Comparison of ENCODE assay signal across 17 mouse cellular contexts in the genomic region with DNA sequence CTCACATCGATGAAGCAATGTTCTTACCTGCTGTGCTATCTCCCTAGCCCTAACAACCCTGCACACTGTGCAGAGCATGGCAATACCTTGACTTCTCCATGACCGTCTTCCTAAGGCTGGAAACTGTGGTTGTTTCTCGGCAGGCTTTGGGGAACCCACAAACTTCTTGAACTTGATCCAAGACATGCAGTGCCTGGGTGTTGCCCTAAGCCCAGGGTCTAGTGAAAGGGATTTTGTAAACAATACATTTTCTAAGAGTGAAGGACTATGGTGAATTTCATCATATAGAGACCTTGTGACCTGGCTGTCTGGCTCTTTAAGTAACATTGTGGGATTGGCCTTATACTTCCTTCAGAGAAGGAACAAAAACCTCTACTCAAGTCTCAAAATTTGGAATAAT. TPM values are rescaled to one million over a fixed set of nuclear protein-coding genes. Genes with fewer than 3 reads are reported as not detected.
DNase-seq lines count a peak whose midpoint lies in the region; ATAC-seq and TF ChIP-seq lines count a peak whose summit lies in the region.
"Had no signal": no experiment of that assay in that cellular context is flagged by ENCODE, and none has a peak within 500 bp of the region (broad histone marks: within the 10 kb centered on the region; RNA-seq: fewer than 3 reads in every experiment).

No protein-coding gene starts in this region.

- H3K36me3 ChIP-seq in embryonic facial prominence, embryonic 14.5 days (ENCODE audit: control insufficient read depth, insufficient read depth, low read length) = no peaks in the 10 kb centered on the region
- H3K36me3 ChIP-seq: hindbrain, embryonic 12.5 days had no signal

- no peak for ATAC-seq in embryonic facial prominence, embryonic 14.5 days (ENCODE audit: low read depth)

- no peaks in the 10 kb centered on the region for H3K9me3 ChIP-seq in embryonic facial prominence, embryonic 14.5 days (ENCODE audit: control insufficient read depth, low read length)
- H3K9me3 ChIP-seq: hindbrain, embryonic 12.5 days had no signal

- H3K4me3 ChIP-seq in layer of hippocampus, adult 2 months = no peak overlapping the region
- H3K4me3 ChIP-seq in bone marrow macrophage, adult 2 months (ENCODE audit: insufficient read depth, low read length) = no peak overlapping the region
- no peak overlapping the region for H3K4me3 ChIP-seq in embryonic facial prominence, embryonic 14.5 days (ENCODE audit: low read depth, low read length)
- H3K4me3 ChIP-seq: hindbrain, embryonic 12.5 days had no signal

- WGBS in embryonic facial prominence, embryonic 14.5 days = 78% methylated on average over 3 of the region's 3 CpGs

- no peak overlapping the region for H3K4me2 ChIP-seq in embryonic facial prominence, embryonic 14.5 days (ENCODE audit: low read depth, low read length)
- H3K4me2 ChIP-seq: hindbrain, embryonic 12.5 days had no signal

- no peak for DNase-seq in layer of hippocampus, adult 2 months (ENCODE audit: low spot score in 2 of 2)
- no peak for DNase-seq in layer of hippocampus, adult 8-10 months (ENCODE audit: low spot score in 2 of 2)
- peak; percentile 51 for DNase-seq in embryonic facial prominence, embryonic 14.5 days (ENCODE audit: low spot score)
- peak; percentile 46 for DNase-seq in lung, postnatal 36 days
- no peak for DNase-seq in testis, postnatal 10 days (ENCODE audit: low spot score)
- DNase-seq in adrenal gland, adult 8-10 months = no peak
- no peak for DNase-seq in cerebellum, adult 9-10 months
- DNase-seq: cerebellum, adult 18-20 months; embryo, embryonic 11 days; thymus, postnatal 4 days had no signal

- H3K27me3 ChIP-seq in embryonic facial prominence, embryonic 14.5 days (replicated peaks; ENCODE audit: control insufficient read depth, insufficient read depth, low read length) = no peaks in the 10 kb centered on the region
- H3K27me3 ChIP-seq: CH12.LX; hindbrain, embryonic 12.5 days had no signal

- peak overlapping the region; percentile 52; the same call in 1 of the 2 replicates for H3K27ac ChIP-seq in layer of hippocampus, adult 2 months
- H3K27ac ChIP-seq in bone marrow macrophage, adult 2 months (ENCODE audit: insufficient read depth, low read depth, low read length) = peak overlapping the region; percentile 71
- H3K27ac ChIP-seq in embryonic facial prominence, embryonic 14.5 days (replicated peaks; ENCODE audit: low read depth, low read length) = peak overlapping the region; percentile 79
- H3K27ac ChIP-seq: hindbrain, embryonic 12.5 days had no signal

- H3K4me1 ChIP-seq in bone marrow macrophage, adult 2 months (ENCODE audit: control insufficient read depth, insufficient read depth, low read length) = peaks cover 45% of the 10 kb centered on the region
- H3K4me1 ChIP-seq in embryonic facial prominence, embryonic 14.5 days (ENCODE audit: control insufficient read depth, insufficient read depth, low read length) = peaks cover 23% of the 10 kb centered on the region

- H3K9ac ChIP-seq in embryonic facial prominence, embryonic 14.5 days (ENCODE audit: low read depth, low read length) = no peak overlapping the region
- H3K9ac ChIP-seq: hindbrain, embryonic 12.5 days had no signal

- no peak for TF ChIP-seq POLR2A in bone marrow macrophage, adult 2 months (IDR thresholded peaks at IDR 0.05; ENCODE audit: borderline replicate concordance, low read depth, low read length)

- no peak for TF ChIP-seq CTCF in layer of hippocampus, adult 2 months (conservative IDR thresholded peaks at IDR 0.05)
- no peak for TF ChIP-seq CTCF in bone marrow macrophage, adult 2 months (IDR thresholded peaks at IDR 0.05; ENCODE audit: low read depth, low read length)

RNA-seq across cellular contexts. Expression of a gene that starts 34.6 kb away (rescaled TPM):
- not detected for total RNA-seq in layer of hippocampus, adult 2 months (2021)
- not detected for total RNA-seq in layer of hippocampus, adult 8-10 months (2022)
- not detected in 2 replicates for polyA plus RNA-seq in bone marrow macrophage, adult 2 months (2012; ENCODE audit: insufficient read depth, insufficient read length, missing spikeins)
- polyA plus RNA-seq in embryonic facial prominence, embryonic 14.5 days (2014; fragmentation: Nextera tagmentation; extraction: Ambion mirVana) = 7.1 and 10.7 TPM in 2 replicates
- under 1 TPM in 1 of 4 experiments, not detected in 3; 0.24 TPM for total RNA-seq in adrenal gland, adult 8-10 months (2022)
- total RNA-seq: CH12.LX had no signal
- polyA plus RNA-seq: forebrain, embryonic 11.5 days; hindbrain, embryonic 12.5 days; large intestine, adult 2 months; liver, embryonic 16.5 days; midbrain, embryonic 14.5 days had no signal

Comparison
In these comparisons a context has a peak if more than half of its experiments do, and no peak if none do; other contexts are left out.
1. DNase-seq: peak in embryonic facial prominence, embryonic 14.5 days (single experiment) and lung, postnatal 36 days (single experiment); none in layer of hippocampus, adult 2 months (0 of 2), layer of hippocampus, adult 8-10 months (0 of 2), testis, postnatal 10 days (single experiment), adrenal gland, adult 8-10 months (single experiment) and cerebellum, adult 9-10 months (single experiment).
2. Peak in every context shown above with its lines, with median percentiles within 50 percentile points of each other: H3K27ac ChIP-seq.